Mouse (Mus musculus): ENCODE measurements around the gene Snrpf.

- TF ChIP-seq CTCF (IDR thresholded peaks at IDR 0.05; ENCODE audit: low read depth): no peak
- no peak for TF ChIP-seq EP300 (IDR thresholded peaks at IDR 0.05; ENCODE audit: low read depth)
Measured at GRCm38 (mm10) chr10:93572209-93572608, 17.3 kb downstream of the Snrpf start.

Data from heart, postnatal 0 days (tissue).